Mouse (Mus musculus): Measurements from ENCODE around the gene Rph3al. TPM values are rescaled to one million over a fixed set of nuclear protein-coding genes. Genes with fewer than 3 reads are reported as not detected.

Gene Rph3al
- polyA plus RNA-seq, 1 experiment from 2014 or later: 10.5 TPM

GRCm38 (mm10) chr11:75922741-75923140, 15.5 kb downstream of the Rph3al start:
- Histone ChIP-seq H3K27me3 (ENCODE audit: control insufficient read depth, insufficient read depth, low read length) (no peaks in the 10 kb centered on the region), H3K4me1 (ENCODE audit: control insufficient read depth, insufficient read depth, low read length) (peaks cover 23% of the 10 kb centered on the region), H3K36me3 (ENCODE audit: control insufficient read depth, insufficient read depth, low read length) (no peaks in the 10 kb centered on the region), H3K4me3 (replicated peaks; ENCODE audit: low read length) (no peak overlapping the region), H3K9me3 (replicated peaks; ENCODE audit: control insufficient read depth, low read length) (no peaks in the 10 kb centered on the region), H3K27ac (ENCODE audit: low read length) (no peak overlapping the region), H3K9ac (ENCODE audit: low read length) (peak overlapping the region; percentile 34; the same call in 1 of the 2 replicates), H3K4me2 (ENCODE audit: low read depth, low read length) (no peak overlapping the region)
- 82% methylated on average over 4 of the region's 4 CpGs for WGBS
- no peak for ATAC-seq (ENCODE audit: insufficient read depth, low FRiP score)

- Histone ChIP-seq H3K4me3 (replicated peaks; ENCODE audit: low read length) (no peak overlapping the region), H3K9ac (ENCODE audit: low read length) (no peak overlapping the region), H3K4me2 (ENCODE audit: low read depth, low read length) (no peak overlapping the region), H3K27ac (ENCODE audit: low read length) (no peak overlapping the region), H3K27me3 (ENCODE audit: control insufficient read depth, insufficient read depth, low read length) (no peaks in the 10 kb centered on the region), H3K4me1 (ENCODE audit: control insufficient read depth, insufficient read depth, low read length) (peaks cover 8% of the 10 kb centered on the region; the same call in 1 of the 2 replicates), H3K9me3 (replicated peaks; ENCODE audit: control insufficient read depth, low read length) (no peaks in the 10 kb centered on the region), H3K36me3 (ENCODE audit: control insufficient read depth, insufficient read depth, low read length) (no peaks in the 10 kb centered on the region)
- 71% methylated on average over 6 of the region's 6 CpGs for WGBS
- no peak for ATAC-seq (ENCODE audit: insufficient read depth, low FRiP score)
These were observed 19.1 kb downstream of the Rph3al start for GRCm38 (mm10) chr11:75919139-75919538.

- Histone ChIP-seq H3K27ac (ENCODE audit: low read length) (no peak overlapping the region), H3K4me1 (ENCODE audit: control insufficient read depth, insufficient read depth, low read length) (no peaks in the 10 kb centered on the region; the same call in 1 of the 2 replicates), H3K27me3 (ENCODE audit: control insufficient read depth, insufficient read depth, low read length) (no peaks in the 10 kb centered on the region), H3K9me3 (replicated peaks; ENCODE audit: control insufficient read depth, low read length) (no peaks in the 10 kb centered on the region), H3K9ac (ENCODE audit: low read length) (no peak overlapping the region), H3K4me2 (ENCODE audit: low read depth, low read length) (no peak overlapping the region), H3K36me3 (ENCODE audit: control insufficient read depth, insufficient read depth, low read length) (no peaks in the 10 kb centered on the region), H3K4me3 (replicated peaks; ENCODE audit: low read length) (no peak overlapping the region)
- WGBS: 72% methylated on average over 3 of the region's 3 CpGs
- ATAC-seq (ENCODE audit: insufficient read depth, low FRiP score): no peak
These were observed 20.9 kb downstream of the Rph3al start for GRCm38 (mm10) chr11:75917340-75917739.

- H3K36me3 ChIP-seq (ENCODE audit: control insufficient read depth, insufficient read depth, low read length): no peaks in the 10 kb centered on the region
- no peaks in the 10 kb centered on the region for H3K27me3 ChIP-seq (ENCODE audit: control insufficient read depth, insufficient read depth, low read length)
- no peak overlapping the region for H3K9ac ChIP-seq (ENCODE audit: low read length)
- peak; percentile 31; the same call in 1 of the 2 replicates for ATAC-seq (ENCODE audit: insufficient read depth, low FRiP score)
- H3K4me3 ChIP-seq (replicated peaks; ENCODE audit: low read length): no peak overlapping the region
- no peak overlapping the region for H3K4me2 ChIP-seq (ENCODE audit: low read depth, low read length)
- 46% methylated on average over 3 of the region's 3 CpGs for WGBS
- no peaks in the 10 kb centered on the region for H3K4me1 ChIP-seq (ENCODE audit: control insufficient read depth, insufficient read depth, low read length)
- peaks cover 5% of the 10 kb centered on the region for H3K9me3 ChIP-seq (replicated peaks; ENCODE audit: control insufficient read depth, low read length)
- no peak overlapping the region for H3K27ac ChIP-seq (ENCODE audit: low read length)
These were observed 24.3 kb downstream of the Rph3al start for GRCm38 (mm10) chr11:75913953-75914352.

GRCm38 (mm10) chr11:75912944-75913657, 25.1 kb downstream of the Rph3al start:
- no peak overlapping the region for H3K9ac ChIP-seq (ENCODE audit: low read length)
- no peaks in the 10 kb centered on the region for H3K36me3 ChIP-seq (ENCODE audit: control insufficient read depth, insufficient read depth, low read length)
- no peaks in the 10 kb centered on the region for H3K4me1 ChIP-seq (ENCODE audit: control insufficient read depth, insufficient read depth, low read length)
- H3K4me3 ChIP-seq (replicated peaks; ENCODE audit: low read length): no peak overlapping the region
- ATAC-seq (ENCODE audit: insufficient read depth, low FRiP score): no peak
- 46% methylated on average over 10 of the region's 10 CpGs for WGBS
- H3K27me3 ChIP-seq (ENCODE audit: control insufficient read depth, insufficient read depth, low read length): no peaks in the 10 kb centered on the region
- H3K27ac ChIP-seq (ENCODE audit: low read length): no peak overlapping the region
- H3K4me2 ChIP-seq (ENCODE audit: low read depth, low read length): no peak overlapping the region
- H3K9me3 ChIP-seq (replicated peaks; ENCODE audit: control insufficient read depth, low read length): peaks cover 5% of the 10 kb centered on the region

GRCm38 (mm10) chr11:75911962-75912361, 26.3 kb downstream of the Rph3al start:
- Histone ChIP-seq H3K27ac (ENCODE audit: low read length) (no peak overlapping the region), H3K9me3 (replicated peaks; ENCODE audit: control insufficient read depth, low read length) (peaks cover 5% of the 10 kb centered on the region), H3K27me3 (ENCODE audit: control insufficient read depth, insufficient read depth, low read length) (no peaks in the 10 kb centered on the region), H3K4me3 (replicated peaks; ENCODE audit: low read length) (no peak overlapping the region), H3K9ac (ENCODE audit: low read length) (no peak overlapping the region), H3K4me2 (ENCODE audit: low read depth, low read length) (no peak overlapping the region), H3K4me1 (ENCODE audit: control insufficient read depth, insufficient read depth, low read length) (no peaks in the 10 kb centered on the region), H3K36me3 (ENCODE audit: control insufficient read depth, insufficient read depth, low read length) (no peaks in the 10 kb centered on the region)
- WGBS: 92% methylated on average over 1 of the region's 1 CpGs
- ATAC-seq (ENCODE audit: insufficient read depth, low FRiP score): no peak

- Histone ChIP-seq H3K9ac (ENCODE audit: low read length) (no peak overlapping the region), H3K4me2 (ENCODE audit: low read depth, low read length) (no peak overlapping the region), H3K27ac (ENCODE audit: low read length) (no peak overlapping the region), H3K27me3 (ENCODE audit: control insufficient read depth, insufficient read depth, low read length) (no peaks in the 10 kb centered on the region), H3K4me1 (ENCODE audit: control insufficient read depth, insufficient read depth, low read length) (peaks cover 6% of the 10 kb centered on the region; the same call in 1 of the 2 replicates), H3K9me3 (replicated peaks; ENCODE audit: control insufficient read depth, low read length) (peaks cover 5% of the 10 kb centered on the region), H3K4me3 (replicated peaks; ENCODE audit: low read length) (no peak overlapping the region), H3K36me3 (ENCODE audit: control insufficient read depth, insufficient read depth, low read length) (no peaks in the 10 kb centered on the region)
- no peak for ATAC-seq (ENCODE audit: insufficient read depth, low FRiP score)
- WGBS: 81% methylated on average over 9 of the region's 9 CpGs
These were observed 28.4 kb downstream of the Rph3al start for GRCm38 (mm10) chr11:75909702-75910429.

- Histone ChIP-seq H3K9ac (ENCODE audit: low read length) (no peak overlapping the region), H3K27ac (ENCODE audit: low read length) (no peak overlapping the region), H3K4me2 (ENCODE audit: low read depth, low read length) (no peak overlapping the region), H3K9me3 (replicated peaks; ENCODE audit: control insufficient read depth, low read length) (peaks cover 5% of the 10 kb centered on the region), H3K27me3 (ENCODE audit: control insufficient read depth, insufficient read depth, low read length) (no peaks in the 10 kb centered on the region), H3K36me3 (ENCODE audit: control insufficient read depth, insufficient read depth, low read length) (no peaks in the 10 kb centered on the region), H3K4me1 (ENCODE audit: control insufficient read depth, insufficient read depth, low read length) (peaks cover 15% of the 10 kb centered on the region; the same call in 1 of the 2 replicates), H3K4me3 (replicated peaks; ENCODE audit: low read length) (no peak overlapping the region)
- no peak for ATAC-seq (ENCODE audit: insufficient read depth, low FRiP score)
- WGBS: 70% methylated on average over 4 of the region's 4 CpGs
These were observed 30.8 kb downstream of the Rph3al start for GRCm38 (mm10) chr11:75907406-75907805.

GRCm38 (mm10) chr11:75906556-75906955, 31.7 kb downstream of the Rph3al start:
- no peaks in the 10 kb centered on the region for H3K9me3 ChIP-seq (replicated peaks; ENCODE audit: control insufficient read depth, low read length)
- ATAC-seq (ENCODE audit: insufficient read depth, low FRiP score): no peak
- H3K9ac ChIP-seq (ENCODE audit: low read length): no peak overlapping the region
- no peaks in the 10 kb centered on the region for H3K36me3 ChIP-seq (ENCODE audit: control insufficient read depth, insufficient read depth, low read length)
- H3K27ac ChIP-seq (ENCODE audit: low read length): no peak overlapping the region
- no peak overlapping the region for H3K4me3 ChIP-seq (replicated peaks; ENCODE audit: low read length)
- no peak overlapping the region for H3K4me2 ChIP-seq (ENCODE audit: low read depth, low read length)
- WGBS: 47% methylated on average over 12 of the region's 12 CpGs
- H3K27me3 ChIP-seq (ENCODE audit: control insufficient read depth, insufficient read depth, low read length): no peaks in the 10 kb centered on the region
- peaks cover 15% of the 10 kb centered on the region; the same call in 1 of the 2 replicates for H3K4me1 ChIP-seq (ENCODE audit: control insufficient read depth, insufficient read depth, low read length)
